ENCODE assay signal across 25 mouse cellular contexts in genomic region chr3:129979510-129979909, GRCm38 (mm10).
"Had no signal": no experiment of that assay in that cellular context is flagged by ENCODE, and none has a peak within 500 bp of the region (broad histone marks: within the 10 kb centered on the region; RNA-seq: fewer than 3 reads in every experiment).

No protein-coding gene starts in this region.

- H3K4me2 ChIP-seq: heart, embryonic 12.5 days; hindbrain, embryonic 12.5 days; hindbrain, embryonic 15.5 days; intestine, embryonic 15.5 days; limb, embryonic 12.5 days; liver, embryonic 11.5 days; liver, embryonic 13.5 days had no signal

- DNase-seq: gastrocnemius, postnatal 14 days; gastrocnemius, postnatal 36 days; heart, adult 18-20 months; heart, postnatal 10 days; heart, postnatal 4 days; kidney, adult 2 months; kidney, adult 9 months; kidney, postnatal 10 days; kidney, postnatal 25 days; kidney, postnatal 4 days; liver; liver, embryonic 13.5 days had no signal

- H3K9me3 ChIP-seq: heart, embryonic 10.5 days; heart, embryonic 12.5 days; hindbrain, embryonic 10.5 days; hindbrain, embryonic 12.5 days; hindbrain, embryonic 15.5 days; intestine, embryonic 15.5 days; limb, embryonic 10.5 days; limb, embryonic 12.5 days; liver, embryonic 13.5 days had no signal

- H3K4me3 ChIP-seq: heart, embryonic 10.5 days; heart, embryonic 12.5 days; hindbrain, embryonic 10.5 days; hindbrain, embryonic 12.5 days; hindbrain, embryonic 15.5 days; intestine, embryonic 15.5 days; layer of hippocampus, adult 2 months; left cerebral cortex, adult 2 months; limb, embryonic 10.5 days; limb, embryonic 12.5 days; liver, embryonic 13.5 days had no signal

- H3K27ac ChIP-seq: heart, embryonic 10.5 days; hindbrain, embryonic 10.5 days; hindbrain, embryonic 12.5 days; hindbrain, embryonic 15.5 days; intestine, embryonic 15.5 days; layer of hippocampus, adult 2 months; left cerebral cortex, adult 2 months; limb, embryonic 10.5 days; limb, embryonic 12.5 days; liver, embryonic 13.5 days had no signal

- H3K9ac ChIP-seq: heart, embryonic 12.5 days; hindbrain, embryonic 12.5 days; hindbrain, embryonic 15.5 days; intestine, embryonic 15.5 days; limb, embryonic 12.5 days; liver, embryonic 13.5 days had no signal

- H3K4me1 ChIP-seq: hindbrain, embryonic 10.5 days; hindbrain, embryonic 12.5 days; hindbrain, embryonic 15.5 days; intestine, embryonic 15.5 days; liver, embryonic 13.5 days had no signal

- H3K27me3 ChIP-seq: heart, embryonic 12.5 days; hindbrain, embryonic 12.5 days; hindbrain, embryonic 15.5 days; intestine, embryonic 15.5 days; limb, embryonic 12.5 days; liver, embryonic 13.5 days had no signal

- ATAC-seq: inflammation-experienced regulatory T-cells, adult 6 months; intestine, embryonic 15.5 days; intestine, postnatal 0 days had no signal
